Mouse (Mus musculus): Measurements from ENCODE around the gene Ctsk. TPM values are rescaled to one million over a fixed set of nuclear protein-coding genes. Genes with fewer than 3 reads are reported as not detected.

Ctsk gene
- polyA plus RNA-seq, 1 experiment from 2014 or later = 9.9 TPM

GRCm38 (mm10) chr3:95542981-95543380 is 43.9 kb downstream of the Ctsk start:
- Histone ChIP-seq H3K27me3 (ENCODE audit: control insufficient read depth, insufficient read depth, low read length) (no peaks in the 10 kb centered on the region), H3K27ac (ENCODE audit: low read depth, low read length) (no peak overlapping the region), H3K9me3 (replicated peaks; ENCODE audit: control insufficient read depth, low read length) (no peaks in the 10 kb centered on the region), H3K4me1 (ENCODE audit: control insufficient read depth, insufficient read depth, low read length) (no peaks in the 10 kb centered on the region), H3K4me3 (ENCODE audit: low read depth, low read length) (no peak overlapping the region), H3K4me2 (no peak overlapping the region), H3K36me3 (ENCODE audit: control insufficient read depth, insufficient read depth, low read length) (no peaks in the 10 kb centered on the region), H3K9ac (ENCODE audit: low read depth, low read length) (no peak overlapping the region)
- no peak for ATAC-seq (replicated peaks; ENCODE audit: insufficient number of reproducible peaks, low FRiP score, low TSS enrichment)
- 64% methylated on average over 7 of the region's 7 CpGs for WGBS (ENCODE audit: insufficient replicate concordance)

GRCm38 (mm10) chr3:95550176-95550575 is 51.1 kb downstream of the Ctsk start:
- H3K27me3 ChIP-seq (ENCODE audit: control insufficient read depth, insufficient read depth, low read length) = no peaks in the 10 kb centered on the region
- no peak overlapping the region for H3K4me3 ChIP-seq (ENCODE audit: low read depth, low read length)
- no peaks in the 10 kb centered on the region for H3K4me1 ChIP-seq (ENCODE audit: control insufficient read depth, insufficient read depth, low read length)
- no peaks in the 10 kb centered on the region for H3K9me3 ChIP-seq (replicated peaks; ENCODE audit: control insufficient read depth, low read length)
- H3K36me3 ChIP-seq (ENCODE audit: control insufficient read depth, insufficient read depth, low read length) = no peaks in the 10 kb centered on the region
- no peak overlapping the region for H3K9ac ChIP-seq (ENCODE audit: low read depth, low read length)
- H3K27ac ChIP-seq (ENCODE audit: low read depth, low read length) = no peak overlapping the region
- H3K4me2 ChIP-seq = no peak overlapping the region
- no peak for ATAC-seq (replicated peaks; ENCODE audit: insufficient number of reproducible peaks, low FRiP score, low TSS enrichment)
- WGBS (ENCODE audit: insufficient replicate concordance) = 81% methylated on average over 1 of the region's 1 CpGs

- no peak for ATAC-seq (replicated peaks; ENCODE audit: insufficient number of reproducible peaks, low FRiP score, low TSS enrichment)
- Histone ChIP-seq H3K9ac (ENCODE audit: low read depth, low read length) (no peak overlapping the region), H3K4me3 (ENCODE audit: low read depth, low read length) (no peak overlapping the region), H3K36me3 (ENCODE audit: control insufficient read depth, insufficient read depth, low read length) (no peaks in the 10 kb centered on the region), H3K9me3 (replicated peaks; ENCODE audit: control insufficient read depth, low read length) (no peaks in the 10 kb centered on the region), H3K27me3 (ENCODE audit: control insufficient read depth, insufficient read depth, low read length) (no peaks in the 10 kb centered on the region), H3K27ac (ENCODE audit: low read depth, low read length) (no peak overlapping the region), H3K4me2 (no peak overlapping the region), H3K4me1 (ENCODE audit: control insufficient read depth, insufficient read depth, low read length) (no peaks in the 10 kb centered on the region)
- WGBS (ENCODE audit: insufficient replicate concordance) = 53% methylated on average over 3 of the region's 3 CpGs
These were observed 54.9 kb downstream of the Ctsk start for GRCm38 (mm10) chr3:95553986-95554385.

Other genes with a start within 250 kb of the Ctsk start
- gene Bnipl, start 248.1 kb upstream of the Ctsk start, polyA plus RNA-seq (2014; fragmentation: Nextera tagmentation; extraction: Ambion mirVana) = not detected in 2 replicates
- 24.3 and 25.1 TPM in 2 replicates for gene Mindy1, start 217.9 kb upstream of the Ctsk start, polyA plus RNA-seq (2014; fragmentation: Nextera tagmentation; extraction: Ambion mirVana)
- 24.7 and 32.2 TPM in 2 replicates for gene Prune1, start 217.2 kb upstream of the Ctsk start, polyA plus RNA-seq (2014; fragmentation: Nextera tagmentation; extraction: Ambion mirVana)
- gene Anxa9, start 192.1 kb upstream of the Ctsk start, polyA plus RNA-seq (2014; fragmentation: Nextera tagmentation; extraction: Ambion mirVana) = 0.84 and 1.5 TPM in 2 replicates
- gene Cers2, start 184.5 kb upstream of the Ctsk start, polyA plus RNA-seq (2014; fragmentation: Nextera tagmentation; extraction: Ambion mirVana) = 117 and 125 TPM in 2 replicates
- gene Setdb1, start 142.1 kb upstream of the Ctsk start, polyA plus RNA-seq (2014; fragmentation: Nextera tagmentation; extraction: Ambion mirVana) = 31.6 and 37.6 TPM in 2 replicates
- gene 4930558C23Rik, start 96.4 kb upstream of the Ctsk start, polyA plus RNA-seq (2014; fragmentation: Nextera tagmentation; extraction: Ambion mirVana) = not detected in 2 replicates
- gene Arnt, start 64.9 kb upstream of the Ctsk start, polyA plus RNA-seq (2014; fragmentation: Nextera tagmentation; extraction: Ambion mirVana) = 20.6 and 28.5 TPM in 2 replicates
- 5.4 and 6.2 TPM in 2 replicates for gene Ctss, start 27.5 kb downstream of the Ctsk start, polyA plus RNA-seq (2014; fragmentation: Nextera tagmentation; extraction: Ambion mirVana)
- gene Hormad1, start 60.4 kb downstream of the Ctsk start, polyA plus RNA-seq (2014; fragmentation: Nextera tagmentation; extraction: Ambion mirVana) = 0.65 TPM in 1 of 2 replicates, not detected in the other
- gene Golph3l, start 89.7 kb downstream of the Ctsk start, polyA plus RNA-seq (2014; fragmentation: Nextera tagmentation; extraction: Ambion mirVana) = 27.8 and 32.0 TPM in 2 replicates
- gene Ensa, start 125.7 kb downstream of the Ctsk start, polyA plus RNA-seq (2014; fragmentation: Nextera tagmentation; extraction: Ambion mirVana) = 52.7 and 55.4 TPM in 2 replicates
- 46.3 and 49.8 TPM in 2 replicates for gene Mcl1, start 159.5 kb downstream of the Ctsk start, polyA plus RNA-seq (2014; fragmentation: Nextera tagmentation; extraction: Ambion mirVana)
- gene Adamtsl4, start 188.7 kb downstream of the Ctsk start, polyA plus RNA-seq (2014; fragmentation: Nextera tagmentation; extraction: Ambion mirVana) = 3.5 and 5.1 TPM in 2 replicates
- 85.0 and 86.7 TPM in 2 replicates for gene Ecm1, start 240.3 kb downstream of the Ctsk start, polyA plus RNA-seq (2014; fragmentation: Nextera tagmentation; extraction: Ambion mirVana)